Mouse (Mus musculus): Measurements from ENCODE around the gene Selenon. TPM values are rescaled to one million over a fixed set of nuclear protein-coding genes. Genes with fewer than 3 reads are reported as not detected.

The Selenon gene
- 1.8 TPM for polyA plus RNA-seq (2017; shearing (Covaris generic))

DNA sequence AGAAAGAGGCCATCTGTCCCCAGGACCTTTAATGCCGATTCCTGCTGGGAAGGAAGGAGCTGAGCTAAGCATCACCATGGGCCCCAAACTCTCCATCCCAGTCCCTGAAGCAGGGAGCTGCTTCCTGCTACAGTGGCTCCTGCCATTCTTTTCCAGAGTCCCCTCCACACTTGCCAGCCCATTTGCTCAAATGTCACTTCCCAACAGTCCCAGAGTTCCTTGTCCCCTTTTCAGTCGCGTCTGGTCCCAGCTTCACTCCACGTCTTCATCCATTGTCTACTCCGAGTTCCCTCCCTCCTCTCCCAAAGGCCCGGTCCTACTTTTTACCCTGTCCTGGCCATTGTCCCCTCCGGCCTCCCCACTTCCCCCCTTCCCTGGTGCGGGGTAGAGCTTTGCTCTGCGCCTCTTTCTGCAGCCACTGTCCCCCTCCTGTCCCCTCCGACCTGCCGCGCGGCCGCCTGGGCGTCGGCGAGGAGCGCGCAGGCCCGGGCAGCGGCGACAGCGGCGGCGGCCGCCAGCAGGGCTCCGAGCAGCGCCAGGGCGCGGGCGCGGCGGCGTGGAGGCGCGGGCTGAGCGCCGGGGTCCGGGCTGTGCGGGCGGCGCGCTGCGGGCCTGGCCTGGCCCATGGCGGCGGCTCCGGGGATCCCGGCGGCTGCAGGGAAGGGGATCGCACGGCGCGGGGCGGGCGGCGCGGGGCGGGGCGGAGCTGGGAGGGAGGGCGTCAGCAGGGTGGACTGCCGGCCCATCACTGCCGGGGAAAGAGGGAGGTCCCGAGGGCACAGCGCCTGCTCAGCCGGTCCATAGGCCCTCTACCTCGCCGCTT, at the start of gene Selenon:
Selenon (minus strand) TSS at position 673 of the 823 bp plus-strand sequence.

DNA sequence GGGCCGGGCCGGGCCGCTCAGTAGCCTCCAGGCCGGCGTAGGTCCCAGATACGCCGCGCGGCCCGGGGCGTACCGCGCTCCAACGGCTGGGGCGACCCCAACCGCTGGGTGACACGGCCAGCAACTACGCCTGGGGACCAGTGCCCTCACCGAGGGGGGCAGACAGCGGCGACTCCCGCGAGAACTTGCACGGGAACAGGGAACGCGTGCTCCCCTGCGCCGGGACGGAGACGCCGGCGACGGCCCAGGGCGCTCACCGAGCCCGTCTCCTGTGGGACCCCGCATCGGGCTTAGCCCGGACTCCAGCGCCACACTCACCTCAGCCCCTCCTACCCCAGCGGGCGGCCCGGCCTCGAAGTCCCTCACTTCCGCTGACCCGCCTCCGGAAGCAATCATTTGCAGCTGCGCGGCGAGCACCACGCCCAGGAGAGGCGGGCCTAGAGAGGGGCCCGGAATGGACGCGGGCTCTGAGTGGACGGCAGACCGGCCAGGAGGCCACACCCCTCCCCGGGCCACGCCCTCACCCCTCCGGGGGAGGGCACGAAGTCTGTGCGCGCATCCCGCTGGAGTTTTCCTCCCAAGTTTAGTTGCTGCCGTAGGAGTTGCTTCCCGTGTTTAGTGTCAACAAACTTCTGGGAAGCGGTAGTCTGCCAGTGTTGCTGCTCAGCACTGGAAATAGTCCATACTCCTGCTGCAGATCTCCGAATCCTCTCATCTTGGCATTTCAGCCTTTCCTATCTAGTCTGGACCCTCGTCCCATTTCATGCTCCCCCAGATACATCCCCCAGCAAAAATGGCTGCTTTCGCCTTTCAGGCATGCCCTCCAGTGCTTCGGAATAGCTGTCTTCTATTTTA, 16.8 kb downstream of the Selenon start, which contains the start of gene Mtfr1l:
Mtfr1l (minus strand) TSS at position 456 of the 855 bp plus-strand sequence.

DNA sequence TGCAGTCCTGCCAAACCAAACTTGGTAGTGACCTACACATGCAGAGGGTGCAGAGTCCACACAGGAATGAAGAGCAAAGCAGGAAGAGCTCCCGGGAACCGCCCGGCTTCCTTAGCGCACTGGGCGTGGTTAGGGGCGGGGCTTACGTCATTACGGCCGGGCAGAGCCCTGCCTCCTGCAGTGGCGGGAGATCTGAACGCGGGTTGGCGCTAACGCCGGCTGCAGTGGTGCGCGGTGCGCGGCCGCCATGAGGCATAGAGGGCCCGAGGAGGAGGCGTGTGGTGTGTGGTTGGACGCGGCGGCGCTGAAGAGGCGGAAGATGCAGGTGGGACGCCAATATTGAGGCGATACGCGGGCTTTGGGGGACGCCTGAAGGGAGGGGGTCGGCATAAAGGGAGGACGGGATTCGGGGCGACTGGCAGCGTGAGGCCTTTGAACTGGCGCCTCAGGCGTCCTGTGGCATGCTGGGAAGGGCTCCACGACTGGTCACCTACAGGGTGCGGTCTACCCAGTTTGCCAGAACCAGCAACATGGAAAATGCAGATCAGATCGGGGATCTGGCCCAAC, 41.0 kb downstream of the Selenon start, which contains the start of gene Aunip:
Aunip (plus strand) TSS at position 155 of the 567 bp plus-strand sequence.

DNA sequence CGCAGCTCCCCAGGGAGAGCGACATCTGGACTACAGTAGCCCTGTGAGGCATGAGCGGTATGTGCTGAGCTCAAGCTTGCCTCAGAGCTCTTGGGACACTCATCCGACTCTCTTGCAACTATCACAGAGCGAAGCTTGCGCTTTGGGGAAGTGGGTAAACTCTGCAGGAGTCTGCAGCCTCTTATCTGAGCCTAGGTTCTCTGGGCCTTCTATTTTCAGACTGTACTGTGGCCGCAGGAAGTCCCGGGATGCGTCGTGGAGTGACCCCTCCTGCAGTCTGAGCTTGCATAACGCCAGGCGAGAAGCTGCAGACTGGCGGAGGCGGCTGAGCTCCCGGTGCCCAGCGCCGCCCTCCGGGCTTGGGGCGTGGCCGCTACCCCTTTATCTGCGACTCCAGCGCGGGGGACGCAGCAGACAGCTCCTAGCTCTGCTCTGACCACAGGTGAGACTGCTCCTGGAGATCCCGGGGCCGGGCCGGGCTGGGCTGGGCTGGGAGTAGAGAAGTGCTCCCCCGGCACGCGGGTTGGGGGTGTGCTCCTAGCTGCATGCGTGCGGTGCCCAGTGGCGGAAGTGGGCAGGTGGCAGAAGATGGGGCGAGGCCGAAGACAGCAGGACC, 55.3 kb downstream of the Selenon start, which contains the start of gene Paqr7:
Paqr7 (plus strand) TSS at position 103 of the 616 bp plus-strand sequence.

Other genes starting within 250 kb of the Selenon start
- gene Trim63, start 237.0 kb downstream of the Selenon start, polyA plus RNA-seq (2017; shearing (Covaris generic)) = not detected
- gene Slc30a2, start 209.0 kb downstream of the Selenon start, polyA plus RNA-seq (2017; shearing (Covaris generic)) = 0.52 TPM
- 0.73 TPM for gene Extl1, start 168.3 kb downstream of the Selenon start, polyA plus RNA-seq (2017; shearing (Covaris generic))
- 1.4 TPM for gene Pafah2, start 155.8 kb downstream of the Selenon start, polyA plus RNA-seq (2017; shearing (Covaris generic))
- 77.2 TPM for gene Stmn1, start 83.8 kb downstream of the Selenon start, polyA plus RNA-seq (2017; shearing (Covaris generic))
- 34.8 TPM for gene Paqr7, start 55.5 kb downstream of the Selenon start, polyA plus RNA-seq (2017; shearing (Covaris generic))
- 0.50 TPM for gene Aunip, start 41.2 kb downstream of the Selenon start, polyA plus RNA-seq (2017; shearing (Covaris generic))
- gene Mtfr1l, start 16.8 kb downstream of the Selenon start, polyA plus RNA-seq (2017; shearing (Covaris generic)) = 124 TPM
- gene Man1c1, start 152.1 kb upstream of the Selenon start, polyA plus RNA-seq (2017; shearing (Covaris generic)) = 0.99 TPM
- gene Ldlrap1, start 215.9 kb upstream of the Selenon start, polyA plus RNA-seq (2017; shearing (Covaris generic)) = 35.7 TPM

All from CD4-positive, CD25-positive, alpha-beta regulatory T cell, adult 9 weeks (primary cell).